Mouse (Mus musculus) frontal cortex, postnatal 10 days (tissue): Measurements from ENCODE around the gene March10.
A peak's percentile ranks its signal among the peaks of the same experiment; 100 is the strongest.

ENCODE experiments used
- DNase-seq, 2 experiments: peaks; one replicate each; pipeline ENCODE4 v3.0.0; 2022; ENCODE audit warnings: low spot score in 2 of 2, mixed read lengths in 1 of 2

March10 gene

DNA sequence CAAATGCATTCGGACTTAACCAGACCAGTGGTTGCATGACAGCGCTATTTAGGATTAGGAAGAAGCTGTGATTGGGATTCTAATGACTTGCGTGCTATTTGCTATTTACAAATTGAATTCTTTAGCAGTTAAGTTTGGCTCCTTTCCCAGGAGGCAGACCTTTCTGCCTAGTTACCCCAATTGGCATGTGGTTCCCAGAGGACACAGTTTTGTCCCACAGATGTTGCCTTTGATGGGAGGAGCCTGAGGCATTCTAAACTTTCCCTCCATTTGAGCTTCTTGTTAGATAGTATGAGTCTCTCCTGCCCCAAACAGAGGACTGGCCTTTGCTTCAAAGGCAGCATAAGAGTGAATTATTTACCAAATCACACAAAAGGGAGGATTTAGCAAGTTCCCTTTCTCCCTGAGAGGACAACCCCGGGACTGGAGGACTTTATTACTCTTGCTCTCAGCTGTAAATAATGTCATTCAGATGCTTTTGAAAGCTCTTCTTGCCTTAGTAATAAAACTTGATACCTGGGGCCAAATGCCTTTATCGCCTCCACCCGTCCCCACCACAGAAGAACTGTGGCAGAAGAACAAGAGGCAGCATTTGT, 48.6 kb downstream of the March10 start:
- no peak for DNase-seq

DNA sequence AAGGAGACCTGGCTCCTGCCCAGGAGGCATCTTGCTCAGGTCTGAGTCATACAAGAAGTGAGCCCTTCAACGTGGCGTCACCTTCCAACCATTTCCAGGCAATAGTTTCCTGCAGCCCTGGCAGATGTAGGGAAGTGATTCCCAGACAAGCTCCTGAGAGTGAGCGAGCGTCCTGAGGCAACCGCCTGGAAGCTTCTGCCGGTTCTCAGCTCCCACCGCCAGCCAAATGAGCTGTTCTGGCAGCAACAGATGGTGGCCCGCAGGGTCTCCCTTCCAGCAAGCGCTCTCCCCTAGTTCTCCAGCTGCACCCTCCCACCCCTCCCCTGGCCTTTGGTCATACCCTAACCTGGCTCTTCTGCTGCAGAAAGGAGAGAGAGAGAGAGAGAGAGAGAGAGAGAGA, 54.2 kb downstream of the March10 start:
- no peak for DNase-seq

DNA sequence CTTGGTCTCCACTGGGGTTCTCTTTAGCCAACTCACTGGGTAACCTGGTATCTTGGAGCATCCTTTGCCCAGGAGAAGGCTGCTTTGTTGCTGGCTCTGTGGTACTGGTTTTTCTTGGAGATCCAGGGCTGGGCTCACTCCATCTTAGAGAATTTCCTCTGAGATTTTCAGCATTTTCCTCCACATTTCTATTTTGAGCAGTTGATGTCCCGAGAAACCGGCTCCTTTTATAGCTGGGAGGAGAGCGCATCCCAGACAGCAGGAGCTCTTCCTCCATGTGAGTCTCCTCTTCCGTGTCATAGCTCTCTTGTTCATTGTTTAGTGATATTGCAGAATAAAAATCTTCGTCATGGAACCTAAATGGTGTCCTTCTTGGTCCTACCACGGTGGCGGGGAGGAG, 66.2 kb downstream of the March10 start:
- no peak for DNase-seq

DNA sequence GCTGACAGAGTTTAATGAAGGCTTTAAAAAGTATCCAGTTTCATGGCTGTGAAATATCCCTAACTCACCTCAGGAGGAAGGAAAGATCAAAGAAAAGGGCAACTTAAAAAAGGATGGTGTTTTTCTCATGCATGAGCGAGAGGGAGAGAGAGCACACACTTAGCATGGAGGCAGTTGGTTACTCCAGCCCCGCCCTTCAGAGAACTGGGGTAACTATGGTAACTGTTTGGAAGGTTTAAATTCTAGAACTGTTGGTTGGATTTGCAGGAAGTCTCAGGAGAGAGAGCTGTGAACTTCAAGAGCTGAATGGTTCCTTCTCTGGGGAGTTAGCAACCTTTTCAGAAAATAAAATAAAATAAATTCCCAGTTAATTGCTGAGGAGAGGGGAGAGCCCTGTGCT, 67.9 kb downstream of the March10 start:
- DNase-seq = peak in 1 of 2 experiments; percentile 51

DNA sequence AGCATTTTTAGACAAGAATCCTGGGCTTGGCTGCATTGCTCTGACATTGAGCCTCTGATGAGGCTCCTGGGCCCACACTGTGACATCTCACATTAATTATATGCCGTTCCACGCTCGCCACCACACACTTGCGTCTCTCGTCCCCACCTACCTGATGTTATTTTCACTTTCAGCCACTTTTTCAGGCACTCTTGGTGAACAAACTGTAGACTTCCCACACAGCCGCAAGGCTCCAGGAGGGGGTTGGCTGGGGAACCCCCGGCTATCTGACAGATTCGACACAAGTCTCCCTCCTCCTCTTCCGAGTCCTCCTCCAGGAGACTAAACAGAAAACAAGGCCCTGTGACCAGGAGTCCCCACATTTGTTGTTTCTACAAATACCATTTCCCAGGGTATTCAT, 71.3 kb downstream of the March10 start:
- no peak for DNase-seq

DNA sequence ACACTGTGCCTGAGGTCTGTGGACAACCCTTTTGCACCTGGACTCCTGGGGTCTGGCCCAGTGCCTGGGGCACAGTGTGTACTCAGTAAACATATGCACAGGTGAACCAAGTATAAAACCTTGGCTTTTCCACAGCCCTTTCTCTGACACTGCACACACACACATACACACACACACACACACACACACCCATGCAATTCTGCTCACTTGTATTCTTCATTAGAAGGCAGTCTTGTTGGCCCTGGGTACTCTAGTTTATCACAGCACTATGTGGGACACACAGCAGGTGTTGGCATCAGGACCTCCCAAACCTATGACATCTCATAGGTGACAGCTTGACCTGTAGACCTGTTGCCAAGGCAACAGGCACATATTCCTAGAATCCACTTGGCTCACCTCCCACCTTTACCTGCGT, 80.7 kb downstream of the March10 start:
- DNase-seq = no peak

DNA sequence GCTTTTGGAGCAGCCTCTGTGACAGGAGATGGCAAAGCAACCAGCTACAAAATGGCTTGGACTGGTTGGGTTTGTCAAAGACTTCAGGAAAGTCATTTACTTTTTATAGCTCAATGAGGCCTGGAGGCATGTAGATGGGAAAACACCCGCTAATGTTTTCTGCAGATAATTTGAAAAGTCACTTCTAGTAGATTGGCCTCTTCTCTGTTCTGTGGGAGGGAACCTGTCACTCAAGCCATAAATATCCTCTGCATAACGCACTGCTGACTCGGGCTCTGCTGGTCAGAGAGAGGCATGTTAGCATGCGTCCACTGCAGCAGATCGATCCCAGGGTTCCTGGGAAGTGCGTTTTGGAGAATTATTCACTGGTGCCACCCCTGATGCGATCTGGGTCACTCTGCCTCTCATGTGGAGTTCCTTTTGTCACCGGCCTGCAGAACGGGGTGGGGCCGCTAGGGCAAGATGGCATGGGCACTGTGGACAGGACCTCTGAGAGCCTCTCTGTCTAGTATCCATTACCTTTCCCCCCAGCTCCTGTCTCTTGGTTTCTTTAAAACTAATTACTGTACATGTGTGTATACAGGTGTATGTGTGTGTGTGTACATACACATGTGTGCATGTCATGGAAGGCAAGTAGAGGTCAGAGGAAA, 81.9 kb downstream of the March10 start:
- no peak for DNase-seq

DNA sequence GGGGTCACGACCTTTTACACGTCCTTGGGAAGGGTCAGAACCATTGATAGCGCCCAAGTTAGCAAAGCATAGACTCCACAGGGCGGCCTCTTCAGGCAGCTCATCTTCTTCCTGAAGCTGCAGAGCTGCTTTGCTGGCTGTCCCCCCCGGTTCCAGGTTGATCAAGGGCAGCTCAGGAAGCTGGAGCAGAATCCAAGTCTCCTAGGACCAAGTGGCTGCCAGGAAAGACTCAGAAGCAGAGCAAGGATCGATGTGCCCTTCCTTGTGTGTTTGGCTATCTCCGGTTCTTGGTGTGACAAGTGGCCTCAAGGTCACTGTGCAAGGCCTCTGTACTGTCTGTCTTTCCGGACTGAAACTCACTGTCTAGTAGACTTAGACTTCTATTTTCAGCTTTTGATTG, 82.7 kb downstream of the March10 start:
- no peak for DNase-seq

DNA sequence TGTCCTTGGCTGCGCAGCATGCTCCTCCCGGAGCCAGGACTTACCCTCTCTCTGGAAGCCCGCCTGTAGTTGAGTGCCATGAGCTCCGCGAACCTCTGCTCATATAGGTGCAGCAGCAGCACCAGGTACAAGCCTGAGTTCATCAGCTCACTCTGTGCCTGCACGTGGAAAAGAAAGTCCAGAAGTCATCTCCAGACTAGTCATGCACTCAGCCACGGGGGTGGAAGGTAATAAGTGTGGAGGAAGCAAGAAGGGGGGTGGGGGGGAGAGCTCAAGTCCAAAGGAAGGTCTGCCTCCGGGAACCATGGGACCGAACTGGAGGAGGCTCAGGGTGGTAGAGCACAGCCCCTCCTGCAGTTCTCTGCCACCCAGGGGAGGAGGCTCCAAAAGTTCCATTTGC, 84.7 kb downstream of the March10 start:
- no peak for DNase-seq

DNA sequence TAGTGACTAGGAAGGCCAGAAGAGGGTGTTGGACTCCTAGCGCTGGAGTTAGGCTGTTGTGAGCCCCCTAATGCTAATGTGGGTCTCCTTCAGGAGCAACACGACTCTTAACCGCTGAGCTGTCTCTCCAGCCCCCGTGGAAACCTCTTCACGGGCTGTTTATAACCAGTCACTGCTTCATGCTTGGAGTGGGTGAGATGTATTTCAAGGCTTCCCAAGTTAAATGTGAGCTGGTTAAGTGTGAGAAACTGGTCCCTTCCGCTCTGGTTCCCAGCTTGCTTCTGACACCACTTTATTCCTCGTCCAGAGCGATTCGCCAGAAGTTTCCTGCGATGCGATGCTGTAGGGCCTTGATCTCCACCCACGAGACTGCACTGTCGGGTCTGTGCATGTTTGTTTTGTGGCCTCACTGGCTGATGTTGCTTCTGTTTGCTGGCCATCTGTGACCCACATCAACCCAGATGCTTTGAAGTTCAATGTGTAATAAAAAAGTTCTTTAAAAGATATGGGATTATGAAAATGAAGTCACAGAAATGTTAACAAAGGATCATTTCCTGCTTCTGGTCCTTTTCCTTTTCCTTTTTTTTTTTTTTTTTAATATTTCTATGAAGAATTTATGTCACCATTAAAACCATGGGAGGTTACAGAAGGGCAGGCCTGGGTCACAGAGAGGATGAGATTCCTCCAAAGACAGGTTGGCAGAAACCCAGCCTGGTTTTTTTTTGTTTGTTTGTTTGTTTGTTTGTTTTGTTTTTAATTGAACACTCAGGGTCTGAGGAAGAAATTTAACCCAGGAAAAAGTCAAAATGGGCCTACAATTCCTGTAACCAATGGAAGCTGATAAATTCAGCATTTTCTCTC, 86.8 kb downstream of the March10 start:
- DNase-seq = no peak

DNA sequence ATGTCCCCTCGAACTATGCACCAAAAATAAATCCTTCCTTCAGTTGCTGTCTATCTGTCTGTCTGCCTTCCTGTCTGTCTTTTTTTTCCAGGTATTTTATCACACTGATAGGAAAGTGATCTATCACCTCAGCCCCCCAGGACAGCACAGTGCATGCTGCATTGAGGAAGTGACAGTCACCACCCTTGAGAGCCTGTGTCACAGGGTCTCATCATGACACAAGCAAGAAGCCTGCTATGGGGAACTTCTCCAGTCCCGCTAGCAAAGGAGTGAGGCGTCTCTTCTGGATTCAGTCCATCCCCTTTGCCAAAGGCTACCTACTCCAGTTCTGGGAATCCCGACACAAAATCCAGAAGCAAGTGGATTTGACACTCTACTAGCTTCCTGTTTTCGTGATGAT, 87.7 kb downstream of the March10 start:
- DNase-seq = no peak

DNA sequence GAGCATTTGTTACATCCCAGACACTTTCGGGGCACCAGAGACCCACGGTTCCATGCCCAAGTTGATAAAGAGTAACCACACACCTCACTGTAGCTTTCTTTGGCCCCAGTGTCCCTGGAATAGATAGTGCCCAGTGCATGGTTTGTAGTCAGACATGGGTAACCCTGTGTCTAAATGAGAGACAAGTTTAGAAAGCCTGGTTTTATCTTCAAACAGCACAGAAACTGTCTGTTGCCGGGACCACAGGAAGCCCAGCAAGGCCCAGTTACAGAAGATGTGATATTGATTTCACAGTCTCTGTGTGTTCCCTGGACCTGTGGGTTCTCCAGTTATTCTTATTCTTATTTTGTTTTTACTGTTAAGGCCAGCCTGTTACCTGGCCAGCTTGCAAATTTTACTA, 89.4 kb downstream of the March10 start:
- DNase-seq = no peak

DNA sequence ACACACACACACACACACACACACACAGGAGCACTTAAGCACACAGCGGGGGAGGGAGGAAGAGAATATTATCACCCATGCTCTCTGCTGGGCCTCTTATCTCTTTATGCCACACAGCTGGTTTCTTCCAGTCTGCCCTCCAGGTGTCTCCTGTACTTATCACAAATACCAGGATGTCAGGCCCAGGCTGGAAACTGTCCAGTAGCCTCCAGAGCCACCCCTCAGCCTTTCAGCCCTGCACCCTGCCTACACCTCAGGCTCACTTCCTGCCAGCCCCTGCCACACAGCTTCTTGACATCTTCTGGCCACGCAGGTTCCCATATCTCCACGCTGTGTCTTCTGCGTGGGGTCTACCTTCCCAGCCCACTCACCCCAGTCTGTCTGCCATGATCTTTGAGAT, 90.5 kb downstream of the March10 start:
- no peak for DNase-seq

DNA sequence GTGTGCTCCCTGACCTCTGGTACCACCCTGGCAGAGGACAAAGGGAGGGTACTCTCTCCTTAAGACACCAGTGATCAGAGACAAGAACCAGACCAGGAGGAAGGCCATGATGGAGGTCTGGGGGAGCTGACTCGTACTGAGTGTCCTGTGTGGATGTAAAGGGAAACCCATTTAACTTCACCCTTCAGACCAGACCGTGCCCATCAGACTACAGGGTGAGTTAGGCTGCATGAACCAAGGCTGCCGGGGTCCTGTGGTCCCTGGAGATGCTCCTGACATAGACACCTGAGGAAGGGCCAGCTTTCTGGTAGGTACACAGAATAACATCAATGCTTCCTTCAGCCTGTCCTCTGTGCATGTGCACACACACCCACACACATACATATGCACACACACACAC, 90.9 kb downstream of the March10 start:
- no peak for DNase-seq

DNA sequence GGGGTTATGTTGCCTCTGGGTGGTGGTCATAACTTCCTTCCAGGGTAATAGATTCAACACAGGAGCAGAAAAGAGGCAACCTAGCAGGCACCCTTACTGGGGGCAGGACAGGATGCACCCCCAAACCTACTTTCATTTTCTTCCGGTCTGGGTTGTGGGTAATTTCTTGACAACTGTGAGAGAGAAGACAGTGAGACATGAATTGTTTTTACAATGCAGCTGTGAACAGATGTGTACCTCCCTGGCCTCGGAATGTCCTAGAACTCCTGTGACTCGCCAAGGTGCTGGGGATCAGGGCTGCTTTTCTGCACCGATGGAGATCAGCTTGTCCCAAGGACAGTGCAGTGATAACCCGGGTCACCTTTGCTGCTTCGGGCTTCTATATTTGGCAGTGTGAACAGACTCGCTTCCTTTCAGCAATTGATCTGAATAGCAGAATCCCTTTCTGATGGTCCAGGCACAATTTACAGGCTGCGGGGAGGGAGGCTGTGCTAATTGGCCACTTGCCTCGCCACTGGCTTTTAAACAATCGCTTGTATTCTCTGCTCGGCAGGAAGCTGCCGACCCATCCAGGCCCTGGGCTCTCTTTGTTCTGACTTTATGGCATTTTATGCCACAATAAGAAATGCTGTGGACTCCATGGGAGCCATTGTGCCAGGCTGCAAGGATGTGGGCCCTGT, 92.0 kb downstream of the March10 start:
- no peak for DNase-seq

DNA sequence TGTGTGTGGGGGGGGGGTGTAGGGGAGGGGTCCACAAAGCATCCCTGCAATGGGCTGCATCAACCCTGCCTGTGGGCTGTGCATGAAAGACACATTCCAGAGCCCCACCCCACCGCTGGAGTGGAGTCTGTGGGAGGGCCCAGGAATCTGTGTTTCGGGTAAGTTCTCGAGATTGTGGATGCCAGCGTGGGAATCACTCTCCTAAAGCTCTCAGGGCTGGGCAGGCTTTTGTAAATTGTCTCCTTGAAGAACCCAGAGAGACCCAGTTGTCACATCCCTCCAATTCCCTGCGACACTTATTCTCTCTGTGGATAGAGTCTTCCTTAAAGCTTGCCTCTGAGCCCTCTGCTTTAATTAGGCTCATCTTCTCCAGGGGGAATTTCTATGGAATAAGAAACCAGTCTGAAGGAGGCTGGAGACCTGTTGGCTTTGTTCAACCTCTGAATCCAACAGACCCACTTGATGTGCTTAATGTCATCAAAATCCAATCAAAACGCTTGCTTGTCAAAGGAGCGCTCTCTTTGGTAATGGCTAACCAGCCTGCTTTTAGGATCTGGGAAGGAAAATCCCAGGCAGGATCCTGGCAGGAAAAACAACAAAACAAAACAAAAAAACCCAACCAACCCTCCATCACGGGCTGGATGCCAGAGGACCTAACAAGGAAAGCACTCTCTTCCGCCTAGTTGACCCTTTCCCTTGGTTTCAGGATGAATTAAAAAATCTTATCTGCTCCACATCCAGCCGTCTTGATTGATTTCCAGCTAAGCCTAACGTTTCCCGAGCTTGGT, 92.7 kb downstream of the March10 start:
- peak; percentile 54 to 61 for DNase-seq

DNA sequence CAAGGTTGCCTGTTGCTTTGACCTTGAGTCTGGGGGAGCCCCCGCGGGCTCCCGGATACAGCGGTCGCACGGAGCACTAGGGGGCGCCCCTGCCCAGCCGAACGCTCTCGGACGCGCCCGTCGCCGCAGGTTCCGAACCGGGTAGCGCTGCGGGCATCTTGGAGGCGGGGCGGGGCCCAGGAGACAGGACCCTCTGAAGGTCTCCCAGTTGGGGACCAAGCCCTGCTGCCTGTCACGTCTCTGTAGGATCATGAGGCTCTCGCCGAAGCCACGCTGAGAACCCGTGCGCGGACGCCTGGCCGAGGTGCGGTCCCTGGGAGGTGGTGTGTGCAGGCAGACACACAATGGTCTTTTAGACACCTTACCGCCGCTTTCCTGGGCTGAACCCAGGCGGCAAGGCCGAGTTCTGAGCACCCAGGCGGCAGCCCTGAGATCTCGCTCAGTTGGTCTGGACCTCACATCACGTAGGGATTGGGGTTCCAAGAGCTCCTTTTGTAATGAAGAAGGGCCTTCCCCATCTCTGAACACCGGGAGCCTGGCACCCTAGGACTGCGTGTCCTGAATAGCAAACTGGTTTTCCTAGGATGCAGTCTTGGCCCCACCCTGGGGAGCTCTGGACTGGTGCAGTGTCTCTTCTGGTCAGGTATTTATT, 93.5 kb downstream of the March10 start:
- DNase-seq = peak; percentile 68 to 86

DNA sequence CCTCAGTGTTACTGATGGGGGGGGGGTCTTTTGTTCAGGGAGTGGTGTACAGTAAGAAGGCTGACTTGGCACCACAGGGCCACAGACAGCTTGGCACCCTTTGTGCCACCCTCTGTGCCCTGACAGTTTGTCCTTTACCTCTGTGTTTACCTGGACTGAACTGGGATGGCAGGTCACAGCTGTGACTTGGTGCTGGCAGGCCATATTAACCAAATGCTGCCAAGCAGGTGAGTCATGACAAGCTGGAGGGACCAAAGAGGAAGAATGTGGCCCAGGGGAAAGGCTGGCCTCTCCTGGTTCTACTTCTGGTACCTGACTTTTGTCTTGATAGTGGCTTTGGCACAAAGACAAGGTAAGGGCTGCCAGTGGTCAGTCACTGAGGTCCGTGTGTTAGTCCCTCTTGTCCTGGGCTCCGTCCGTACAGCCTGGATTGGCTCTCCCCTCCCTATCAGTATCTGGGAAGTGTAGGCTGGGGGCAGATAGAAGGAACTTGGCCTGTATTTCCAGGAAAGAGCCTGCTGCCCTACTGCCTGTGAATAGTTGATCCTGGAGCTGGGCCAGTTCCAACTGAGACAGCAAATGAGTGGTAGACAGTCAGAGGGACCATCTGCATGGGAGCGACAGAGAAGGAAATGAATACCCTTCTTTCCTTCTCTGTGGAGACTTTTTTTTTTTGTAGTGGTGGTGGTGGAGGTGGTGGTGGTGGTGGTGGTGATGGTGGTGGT, 94.3 kb downstream of the March10 start:
- DNase-seq = no peak

DNA sequence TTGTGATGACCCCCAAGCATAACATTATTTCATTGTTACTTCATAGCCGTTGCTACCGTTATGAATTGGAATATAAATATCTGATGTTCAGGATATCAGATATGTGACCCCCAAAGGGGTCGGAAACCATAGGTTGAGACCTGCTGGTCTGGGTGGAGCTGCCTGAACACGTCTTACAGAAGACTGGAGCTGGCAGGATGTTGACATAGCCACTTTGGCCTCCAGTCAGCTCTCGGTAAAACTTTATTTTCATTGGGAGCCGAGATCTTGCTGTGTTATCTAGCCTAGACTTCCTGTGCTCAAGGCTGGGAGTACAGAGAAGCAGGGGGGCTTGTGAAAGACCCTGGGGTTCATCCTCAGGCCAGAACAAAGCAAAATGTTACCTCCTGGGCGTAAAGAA, 100.2 kb downstream of the March10 start:
- no peak for DNase-seq

DNA sequence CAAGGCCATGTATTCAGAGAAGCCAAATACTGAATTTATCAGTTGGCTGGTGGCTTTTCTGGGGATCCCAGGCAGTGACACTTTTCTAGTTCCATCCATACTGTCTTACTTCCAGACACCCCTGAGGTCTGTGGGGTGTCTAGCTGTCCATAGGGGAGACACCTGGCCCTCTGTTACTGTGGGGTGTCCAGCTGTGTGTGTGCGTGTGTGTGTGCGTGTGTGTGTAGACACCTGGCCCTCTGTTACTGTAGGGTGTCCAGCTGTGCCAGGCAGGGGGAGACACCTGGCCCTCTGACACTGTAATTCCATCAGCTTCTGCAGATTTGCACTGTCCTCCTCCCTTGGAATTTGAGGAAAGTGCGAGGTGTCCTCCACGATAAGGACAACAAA, 102.6 kb downstream of the March10 start:
- no peak for DNase-seq
